Mouse (Mus musculus): ENCODE data around the gene Plekhh2.

DNA sequence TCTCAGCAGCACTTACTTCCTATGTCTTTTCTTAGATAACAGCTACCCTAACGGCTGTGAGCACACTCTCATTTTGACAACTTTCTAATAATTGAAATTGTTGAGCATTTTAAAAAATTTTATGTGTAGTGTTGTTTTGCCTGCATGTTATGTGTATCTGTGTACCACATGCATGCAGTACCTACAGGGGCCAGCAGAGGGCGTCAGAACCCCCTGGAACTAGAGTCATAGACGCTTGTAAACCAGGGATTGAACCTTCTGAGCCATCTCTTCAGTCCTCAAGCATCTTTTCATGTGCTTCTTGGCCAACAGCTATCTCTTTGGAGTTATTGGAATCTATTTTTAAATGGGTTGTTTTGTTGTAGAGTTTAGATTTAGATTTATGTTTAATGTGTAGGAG lies 130.2 kb downstream of the Plekhh2 start:
- TF ChIP-seq CTCF (IDR thresholded peaks at IDR 0.05; ENCODE audit: control insufficient read depth, insufficient read depth, insufficient replicate concordance, low read depth, low read length) (peak; percentile 60; the same call in 1 of the 2 replicates), POLR2A (IDR thresholded peaks at IDR 0.05; ENCODE audit: control insufficient read depth, low read depth, low read length) (no peak)
